Mouse (Mus musculus) liver, embryonic 14.5 days (tissue): ENCODE data around the gene Fam71e2.

Experiments
- CTCF ChIP-seq: IDR thresholded peaks from 2 replicates; pipeline ENCODE4 v1.5.1; 2016; ENCODE audit warnings: antibody characterized with exemption, low read depth, control low read depth
- EP300 ChIP-seq: IDR thresholded peaks from 2 replicates; pipeline ENCODE4 v1.6.1; 2016; ENCODE audit warnings: antibody characterized with exemption, low read depth

GRCm38 (mm10) chr7:4776131-4776530 is 5.0 kb upstream of the Fam71e2 start:
- no peak for TF ChIP-seq CTCF
- no peak for TF ChIP-seq EP300
